Mouse (Mus musculus) cerebellum, adult 2 months (tissue): ENCODE results near the gene Mmadhc.

Experiments
- CTCF ChIP-seq: fragments of 200-500 bp; IDR thresholded peaks from 2 replicates; pipeline ENCODE4 v1.5.1; 2011; ENCODE audit warnings: low read depth, mild to moderate bottlenecking, control low read depth, low read length, moderate library complexity, borderline replicate concordance; ENCODE audit not compliant: insufficient read depth
- POLR2A ChIP-seq: fragments of 200-500 bp; IDR thresholded peaks from 2 replicates; pipeline ENCODE4 v1.6.1; 2011; ENCODE audit warnings: low read length, control low read depth, borderline replicate concordance; ENCODE audit not compliant: insufficient read depth

- TF ChIP-seq CTCF (no peak), POLR2A (no peak)
These were observed 368 bp upstream of the Mmadhc start for GRCm38 (mm10) chr2:50296987-50297350.
